Mouse (Mus musculus) neutrophil, adult 5-6 weeks (primary cell): ENCODE data around the gene Hps4. TPM values are rescaled to one million over a fixed set of nuclear protein-coding genes. Genes with fewer than 3 reads are reported as not detected.
"Not testable (repeated sequence)": the region's sequence is repeated elsewhere in the genome, so short reads cannot be mapped to it uniquely, and the experiment has no call there.

ENCODE experiments used
- ATAC-seq: fragments of 151-379, 151-347 bp; 2 replicates; pipeline ENCODE4 v1.8.0; 2017; ENCODE audit warnings: mild to moderate bottlenecking, moderate TSS enrichment; ENCODE audit not compliant: insufficient number of reproducible peaks, poor library complexity, low FRiP score, severe bottlenecking; ENCODE audit errors: extremely low read depth
- total RNA-seq: library from RNA; stranded (forward); fragments of 200-1000 nt; gene quantifications from 2 replicates; pipeline ENCODE4 v1.2.3, GENCODE M21; 2017

Gene Hps4
- total RNA-seq, 1 experiment from 2014 or later = 18.4 TPM

DNA sequence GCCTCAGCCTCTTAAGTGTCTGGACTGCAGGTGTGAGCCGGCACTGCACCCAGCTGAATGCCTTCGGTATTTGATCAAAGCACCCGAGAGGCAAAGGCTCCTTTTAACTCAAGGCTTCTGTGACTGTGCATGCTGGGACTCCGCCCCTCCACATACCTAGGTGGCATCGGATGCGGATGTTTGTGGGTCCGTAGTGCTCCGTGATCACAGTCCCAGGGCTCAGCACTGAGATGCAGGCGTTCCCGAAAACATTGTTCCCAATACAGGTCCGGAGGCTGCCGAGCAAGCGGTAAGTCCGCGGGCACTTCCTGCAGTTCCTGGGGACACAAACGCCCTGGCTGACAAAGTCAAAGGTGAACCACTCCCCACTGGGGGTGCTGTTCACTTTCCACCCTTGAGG, 48.1 kb downstream of the Hps4 start:
- no peak for ATAC-seq

DNA sequence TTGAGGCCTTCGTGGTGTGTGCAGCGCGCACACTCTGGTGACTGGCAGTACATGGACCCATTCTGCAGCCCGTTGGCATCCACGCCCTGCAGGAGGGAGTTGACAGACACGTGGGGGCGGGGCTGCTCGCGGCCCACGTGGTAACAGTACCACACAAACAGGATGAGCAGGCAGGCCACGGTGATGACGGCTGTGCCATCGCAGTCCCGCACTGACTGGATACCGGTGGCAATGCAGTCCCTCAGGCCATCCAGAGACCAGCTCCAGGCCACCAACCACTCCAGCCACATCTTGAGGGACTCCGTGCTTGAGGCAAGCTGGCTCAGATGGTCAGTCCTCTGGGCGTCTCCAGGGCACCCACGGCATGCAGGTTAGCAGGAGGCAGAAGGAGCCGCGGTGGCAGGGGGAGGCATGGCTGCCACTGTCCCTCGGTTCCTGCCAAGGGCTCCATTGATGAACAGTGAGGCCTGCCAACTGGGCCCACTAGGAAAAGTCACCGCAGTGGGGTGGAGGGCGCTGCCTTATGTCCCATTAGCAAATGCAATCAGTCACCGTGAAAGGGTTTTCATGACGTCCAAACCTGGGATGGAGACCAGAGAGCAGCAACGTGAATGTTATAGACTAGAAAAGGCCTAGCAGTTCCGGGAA, 48.9 kb downstream of the Hps4 start:
- ATAC-seq = no peak

DNA sequence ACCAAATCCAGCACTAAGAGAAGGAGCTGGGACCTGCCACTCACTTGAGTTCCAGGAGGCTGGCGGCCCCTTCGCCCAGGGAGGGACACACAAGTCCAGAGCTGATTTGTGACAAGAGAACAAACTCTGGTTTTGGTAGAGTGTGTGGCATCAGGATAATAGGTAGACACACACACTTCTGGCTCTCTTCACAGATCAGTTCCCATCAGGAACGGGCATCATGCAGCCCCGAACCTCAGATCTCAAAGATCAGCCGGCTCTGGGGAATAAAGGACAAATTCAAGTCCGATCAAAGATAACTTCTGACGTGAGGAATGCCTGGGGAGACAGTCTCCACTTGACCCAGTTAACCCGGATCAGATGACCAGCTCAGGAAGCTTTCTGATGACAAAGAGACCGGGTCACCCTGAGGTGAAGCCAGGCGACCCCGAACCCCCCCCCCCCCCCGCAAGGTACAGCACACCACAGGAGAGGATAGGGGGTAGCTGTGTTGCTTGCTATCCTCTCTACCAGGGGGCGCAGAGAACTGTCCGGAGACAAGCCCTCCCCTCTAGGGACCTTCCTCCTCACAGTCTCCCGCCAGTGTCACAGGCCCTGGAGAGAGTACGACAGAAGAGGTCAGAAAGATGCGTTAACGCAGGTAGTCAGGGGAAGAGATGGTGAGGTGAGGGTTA, 51.0 kb downstream of the Hps4 start:
- ATAC-seq = no peak

DNA sequence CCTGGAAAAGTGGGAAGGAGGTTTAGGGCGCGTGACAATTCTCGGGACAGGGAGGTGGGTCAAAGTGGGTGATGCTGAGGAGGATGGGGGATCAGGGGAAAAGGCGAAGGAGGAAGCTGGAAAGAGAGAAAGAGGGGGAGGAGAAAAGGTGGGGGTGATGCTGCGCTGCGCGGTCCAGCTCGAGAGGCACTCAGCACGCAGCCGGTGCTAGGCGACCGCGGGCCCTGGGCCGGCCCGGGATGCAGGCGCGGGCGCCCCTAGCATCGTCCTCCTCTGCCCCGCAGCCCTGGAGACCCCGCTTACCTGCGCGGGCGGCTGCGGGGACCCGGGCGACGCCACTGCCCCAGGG, 51.5 kb downstream of the Hps4 start:
- ATAC-seq = no peak

DNA sequence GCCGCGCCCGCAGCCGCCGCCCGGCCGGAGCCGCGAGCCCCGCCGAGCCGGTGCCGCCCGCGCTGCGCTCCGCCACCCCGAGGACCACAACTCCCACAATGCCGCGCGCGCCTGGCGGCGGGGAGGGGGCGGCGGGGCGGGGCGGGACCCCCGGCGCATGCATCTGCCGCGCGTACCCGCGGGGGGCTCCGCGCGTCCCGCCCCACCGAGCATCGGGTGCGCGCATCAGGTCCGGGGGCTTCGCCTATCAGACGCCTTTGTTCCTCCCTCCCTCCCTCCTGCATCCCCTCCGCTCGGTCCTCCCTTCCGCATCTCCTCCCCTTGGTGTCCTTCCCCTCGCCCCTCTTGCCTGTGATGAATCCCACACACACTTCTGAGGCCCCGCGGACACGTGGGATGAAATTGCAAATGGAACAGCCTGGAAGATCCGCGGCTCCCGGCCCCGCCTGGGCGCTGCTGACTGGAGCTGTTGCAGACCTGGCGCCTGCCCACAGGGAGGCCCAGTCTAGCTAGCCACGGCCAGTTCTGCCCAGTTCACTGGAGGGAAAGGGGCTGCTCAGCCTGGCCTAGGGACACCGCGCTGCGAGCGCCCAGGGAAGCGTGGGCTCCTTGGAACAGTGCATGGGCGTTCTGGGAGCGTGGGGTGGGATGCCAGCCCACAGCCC, 52.0 kb downstream of the Hps4 start, which contains the start of gene Asphd2:
Gene Asphd2 (minus strand): TSS at position 88 of the 665 bp plus-strand sequence.
- no peak for ATAC-seq

DNA sequence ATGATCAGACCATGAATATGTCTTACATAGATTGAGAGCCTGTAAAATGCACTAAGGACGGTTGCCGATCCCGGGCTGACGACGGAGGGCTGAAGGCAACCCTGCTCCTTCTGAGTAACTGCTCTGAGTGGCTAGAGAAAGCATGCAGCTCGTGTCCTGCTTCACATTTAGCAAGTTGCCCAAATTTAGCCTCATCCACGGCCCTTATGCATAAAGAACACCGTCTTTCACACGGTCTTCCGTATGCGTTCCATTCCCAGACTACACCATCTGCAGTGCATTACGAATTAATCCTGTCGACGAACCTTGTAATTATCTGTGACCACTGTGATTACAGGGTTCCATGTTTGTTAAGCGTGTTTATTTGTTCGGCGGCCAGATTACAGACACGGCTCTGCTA, 53.2 kb downstream of the Hps4 start:
- no peak for ATAC-seq

DNA sequence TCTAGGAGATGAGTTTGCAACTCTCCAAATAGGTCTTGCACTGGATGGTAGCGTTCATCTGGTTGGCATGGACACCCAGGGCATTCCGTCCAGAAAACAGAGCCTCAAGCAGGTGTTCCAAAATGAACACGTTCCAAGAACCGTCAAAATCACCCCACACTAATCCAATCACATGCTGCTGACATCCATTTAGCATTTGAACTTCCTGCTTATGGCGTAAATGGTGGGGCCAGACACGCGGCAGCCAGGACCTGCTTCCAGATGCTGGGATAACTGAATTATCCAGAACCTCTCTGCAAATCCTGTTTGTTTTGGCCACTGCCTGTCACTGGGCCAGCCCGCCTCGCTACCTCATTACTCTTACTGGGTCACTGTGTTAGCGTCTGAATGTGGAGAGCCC, 56.4 kb downstream of the Hps4 start:
- no peak for ATAC-seq

DNA sequence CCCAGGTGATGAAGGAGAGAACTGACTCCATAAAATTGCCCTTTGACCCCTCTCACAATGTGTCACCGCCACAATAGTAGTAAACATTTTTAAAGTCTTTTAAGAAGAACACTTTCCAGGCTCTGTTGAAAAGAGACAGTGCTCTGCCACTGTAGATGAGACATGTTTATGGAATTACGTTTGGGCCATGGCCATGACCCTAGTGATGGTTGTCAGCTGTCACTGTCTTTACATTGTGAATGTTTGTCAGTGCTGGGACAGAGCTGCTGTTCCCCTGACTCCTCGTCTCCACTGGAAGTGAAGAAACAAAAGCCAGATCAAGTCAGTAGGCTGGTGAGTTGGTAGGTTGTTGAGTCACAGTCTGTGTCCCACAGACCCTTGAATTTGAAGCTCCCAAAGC, 59.6 kb downstream of the Hps4 start:
- no peak for ATAC-seq

DNA sequence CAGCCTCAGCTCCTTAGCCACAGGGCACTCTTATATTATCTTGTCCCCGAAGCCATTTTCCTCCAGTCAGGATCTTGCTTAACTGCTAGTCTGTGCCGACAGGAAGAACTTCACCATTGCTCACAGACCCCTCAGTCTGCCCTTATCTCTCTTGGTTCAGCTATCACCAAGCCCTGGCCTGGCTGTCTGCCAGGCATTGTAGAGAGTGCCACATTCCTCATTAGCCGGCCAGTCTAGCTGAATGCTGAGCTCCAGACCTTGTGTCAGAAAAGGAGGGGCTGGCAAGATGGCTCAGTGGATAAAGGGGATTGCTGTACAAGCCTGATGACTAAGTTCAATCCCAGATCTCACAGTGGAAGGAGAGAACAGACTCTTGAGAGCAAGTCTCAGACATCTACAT, 63.1 kb downstream of the Hps4 start:
- ATAC-seq = no peak

DNA sequence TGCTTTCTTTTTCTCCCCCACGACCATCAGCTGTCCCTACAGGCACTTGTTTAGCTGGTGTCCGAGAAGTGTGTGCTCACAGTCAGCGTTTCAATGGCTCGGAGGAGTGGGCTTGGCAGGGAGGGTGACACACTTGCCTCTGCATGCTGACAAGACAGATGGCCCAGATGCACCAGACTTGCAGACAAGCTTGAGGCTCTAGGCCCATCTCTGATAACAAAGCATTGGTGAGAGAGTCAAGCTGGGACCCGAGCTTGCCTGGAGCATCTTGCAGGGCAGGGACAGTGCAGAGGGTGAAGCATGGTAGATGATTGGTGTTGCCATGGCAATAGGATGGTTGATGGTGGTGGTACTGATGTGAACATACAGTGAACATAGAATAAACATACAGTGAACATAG, 66.4 kb downstream of the Hps4 start:
- no peak for ATAC-seq

DNA sequence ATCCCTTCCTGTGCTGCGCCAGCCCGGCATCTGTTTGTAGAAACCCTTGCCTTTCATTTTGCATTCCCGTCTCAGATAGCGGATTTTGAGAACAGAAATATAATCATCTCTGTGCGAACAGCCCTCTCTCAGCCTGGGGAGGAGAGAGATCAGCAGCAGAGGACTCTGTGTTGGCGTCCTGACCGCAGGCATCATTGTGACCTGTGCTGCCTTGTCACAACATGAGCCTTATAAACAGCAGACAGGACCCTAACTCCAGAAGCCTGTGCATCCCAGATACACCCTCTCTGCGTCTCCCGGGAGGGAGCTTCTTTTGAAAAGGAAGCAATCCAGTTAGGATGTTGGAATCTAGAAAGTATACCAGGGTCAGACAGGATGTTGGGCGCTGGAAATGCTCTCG, 68.2 kb downstream of the Hps4 start:
- ATAC-seq = no peak

DNA sequence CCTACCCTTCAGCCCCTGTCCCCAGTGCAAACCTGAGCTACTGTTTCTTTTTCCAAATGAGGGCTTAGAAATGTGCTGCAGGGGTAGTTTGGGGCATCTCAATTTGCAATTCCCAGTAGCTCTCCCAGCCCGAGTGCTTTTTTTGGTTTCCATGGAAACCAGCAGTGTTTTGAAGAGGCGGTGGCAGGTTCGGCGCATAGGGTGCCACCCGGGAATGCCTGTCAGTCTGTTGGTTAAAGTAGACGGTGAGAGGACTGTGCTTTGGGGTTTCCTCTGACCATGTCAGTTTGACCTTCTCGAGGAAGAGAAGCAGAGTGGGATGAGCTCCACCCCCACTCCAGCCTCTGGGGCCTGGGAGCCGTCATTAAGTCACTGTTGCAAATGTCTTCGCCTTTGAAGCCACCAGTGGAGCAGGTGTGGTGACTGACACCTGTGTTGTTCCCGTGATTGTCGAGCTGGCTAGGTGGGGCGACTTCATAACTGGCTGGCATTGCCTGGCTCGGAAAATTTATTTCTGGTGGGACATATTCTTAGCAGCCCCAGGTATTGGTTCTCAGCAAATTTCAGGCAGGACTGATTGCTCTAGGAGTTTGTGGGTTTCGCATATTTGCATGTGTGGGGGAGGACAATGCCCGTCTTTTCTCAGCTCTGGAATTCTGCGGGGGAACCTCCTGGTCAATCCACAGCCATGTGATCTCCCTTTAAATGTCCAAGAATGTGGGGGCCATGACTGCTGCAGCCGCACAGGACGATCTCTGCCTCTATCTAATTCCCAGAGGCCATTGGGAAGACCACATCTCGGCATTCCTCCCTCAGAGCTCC, 68.8 kb downstream of the Hps4 start:
- no peak for ATAC-seq

DNA sequence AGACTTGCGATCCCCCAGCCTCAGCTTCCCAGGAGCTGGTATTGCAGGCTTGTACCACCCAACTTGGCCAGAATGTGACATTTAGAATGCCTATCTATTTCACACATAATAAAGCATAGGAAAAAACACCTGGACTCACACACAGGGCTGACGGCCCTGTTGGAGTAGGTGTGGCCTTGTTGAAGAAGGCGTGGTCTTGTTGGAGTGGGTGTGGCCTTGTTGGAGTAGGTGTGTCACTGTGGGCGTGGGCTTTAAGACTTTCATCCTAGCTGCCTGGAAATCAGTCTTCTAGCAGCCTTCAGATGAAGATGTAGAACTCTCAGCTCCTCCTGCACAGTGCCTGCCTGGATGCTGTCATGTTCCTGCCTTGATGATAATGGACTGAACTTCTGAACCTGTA, 69.9 kb downstream of the Hps4 start:
- not testable (repeated sequence) for ATAC-seq

DNA sequence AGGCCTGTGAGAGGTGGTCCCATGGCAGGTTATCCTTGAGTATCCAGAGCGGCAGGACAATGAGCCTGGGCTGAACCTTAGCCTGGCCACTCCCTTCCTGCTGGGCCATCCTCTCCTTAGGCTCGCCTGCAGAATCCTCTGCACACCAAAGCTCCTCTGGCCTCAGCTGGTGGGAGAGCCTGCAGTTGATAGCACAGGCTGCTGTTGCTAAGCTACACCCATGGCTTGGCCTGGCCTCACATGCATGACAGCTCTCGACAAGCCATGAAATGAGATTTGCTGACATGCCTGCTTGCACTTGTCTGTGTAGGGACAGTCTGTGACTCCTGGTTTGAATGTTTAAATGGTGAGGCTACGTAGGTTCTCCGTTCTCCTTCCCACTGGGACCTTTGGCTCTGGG, 73.8 kb downstream of the Hps4 start:
- ATAC-seq = no peak

DNA sequence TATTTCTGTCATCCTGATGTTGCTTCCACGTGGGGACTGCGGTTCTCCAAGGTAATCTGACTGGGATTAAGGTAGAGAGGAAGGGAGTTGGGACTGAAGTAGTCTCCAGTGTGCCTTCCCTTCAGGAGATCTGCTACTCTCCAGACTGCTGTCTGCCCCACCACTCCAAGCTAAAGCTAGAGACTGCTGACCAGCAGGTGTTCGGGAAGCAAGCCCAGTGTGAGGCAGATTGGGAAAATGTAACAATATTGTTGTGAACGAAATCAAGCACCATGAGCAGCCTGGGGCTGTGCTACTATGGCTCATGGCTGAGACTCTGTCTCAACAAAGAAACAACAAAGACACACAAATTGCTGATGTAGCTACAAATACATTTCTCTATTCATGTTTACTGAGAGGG, 75.1 kb downstream of the Hps4 start:
- ATAC-seq = no peak

DNA sequence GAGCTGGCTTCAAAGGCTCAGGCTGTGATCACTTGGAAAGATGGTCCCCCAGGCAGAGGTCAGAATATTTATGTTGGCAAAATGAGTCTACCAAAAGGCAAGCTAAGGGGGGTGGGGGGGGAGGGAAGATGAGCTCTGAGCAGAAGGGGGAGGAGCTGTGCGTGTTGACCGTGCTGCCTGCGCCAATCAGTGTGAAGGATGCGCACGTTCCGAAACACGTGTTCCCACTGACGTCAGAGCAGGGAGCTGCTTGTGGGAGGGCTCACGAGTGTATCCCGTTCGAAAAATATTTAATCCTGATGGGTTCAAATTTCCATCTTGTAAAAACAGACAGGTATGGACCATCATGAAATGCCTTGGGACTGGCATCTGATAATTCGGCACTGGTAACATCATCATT, 76.7 kb downstream of the Hps4 start:
- ATAC-seq = no peak

DNA sequence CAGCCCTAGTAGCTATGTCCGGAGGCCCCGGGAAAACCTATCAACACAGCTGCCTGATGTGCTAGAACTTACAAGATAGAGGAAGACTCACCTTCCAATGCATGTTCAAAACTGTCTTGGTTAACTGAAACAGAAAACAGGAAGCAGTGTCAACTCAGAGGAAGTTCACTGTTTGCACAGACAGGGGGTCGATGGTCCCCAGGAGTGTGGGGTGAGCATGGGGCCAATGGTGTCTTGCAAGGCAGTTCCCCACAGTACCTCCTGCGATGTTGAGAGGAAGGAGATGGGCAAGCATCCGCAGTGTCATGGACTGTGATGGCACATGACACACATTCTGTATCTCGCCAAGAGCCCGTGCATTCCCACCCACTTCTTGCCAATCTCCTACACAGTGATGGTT, 83.8 kb downstream of the Hps4 start:
- no peak for ATAC-seq

DNA sequence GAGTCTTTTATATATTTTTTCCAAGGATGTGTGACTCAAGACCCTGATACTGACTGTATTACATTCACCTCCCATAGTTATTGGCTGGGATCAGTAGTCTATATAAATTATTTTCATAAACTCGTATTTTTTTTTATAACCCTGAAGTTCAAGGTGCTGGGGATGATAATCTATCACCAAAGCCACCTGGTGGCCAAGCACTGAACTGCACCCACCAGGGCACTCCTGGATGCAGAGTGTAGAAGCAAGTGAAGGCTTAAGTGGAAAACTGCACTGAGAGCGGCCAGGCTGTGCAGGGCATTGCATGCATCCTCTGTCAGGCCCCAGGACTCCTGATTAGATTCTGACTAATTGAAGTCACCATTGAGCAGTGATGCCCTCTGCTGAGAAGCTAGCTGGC, 84.4 kb downstream of the Hps4 start:
- ATAC-seq = peak; percentile 24; the same call in 1 of the 2 replicates
